Mouse (Mus musculus): ENCODE data around the gene Amacr.

The Amacr gene

GRCm38 (mm10) chr15:10991566-10991965 lies 10.0 kb downstream of the Amacr start:
- DNase-seq, result no peak

GRCm38 (mm10) chr15:10999832-11000231 lies 18.3 kb downstream of the Amacr start:
- peak in 1 of 2 experiments; percentile 10 for DNase-seq

- DNase-seq, result no peak
Measured at GRCm38 (mm10) chr15:11000421-11000820, 18.9 kb downstream of the Amacr start, which contains the start of gene Slc45a2. Slc45a2 (plus strand) TSS chr15:11000721.

GRCm38 (mm10) chr15:11003791-11004190 lies 22.2 kb downstream of the Amacr start:
- no peak for DNase-seq

GRCm38 (mm10) chr15:11004646-11005045 lies 23.1 kb downstream of the Amacr start:
- DNase-seq, result no peak

- no peak for DNase-seq
Measured at GRCm38 (mm10) chr15:11008756-11009155, 27.2 kb downstream of the Amacr start.

- no peak for DNase-seq
Measured at GRCm38 (mm10) chr15:11010976-11011548, 29.5 kb downstream of the Amacr start.

GRCm38 (mm10) chr15:11014931-11015330 lies 33.4 kb downstream of the Amacr start:
- no peak for DNase-seq

GRCm38 (mm10) chr15:11026801-11027561 lies 45.4 kb downstream of the Amacr start:
- DNase-seq, result no peak

GRCm38 (mm10) chr15:11030188-11030587 lies 48.6 kb downstream of the Amacr start:
- DNase-seq, result no peak

- DNase-seq, result no peak
Measured at GRCm38 (mm10) chr15:11035947-11036474, 54.5 kb downstream of the Amacr start.

GRCm38 (mm10) chr15:11036535-11037375 lies 55.2 kb downstream of the Amacr start:
- no peak for DNase-seq

- DNase-seq, result no peak
Measured at GRCm38 (mm10) chr15:11037376-11037695, 55.8 kb downstream of the Amacr start.

GRCm38 (mm10) chr15:11037711-11038110 lies 56.2 kb downstream of the Amacr start, which contains the start of gene Rxfp3:
Rxfp3 (minus strand) TSS chr15:11037991.
- no peak for DNase-seq

- DNase-seq, result peak; percentile 5 to 42
Measured at GRCm38 (mm10) chr15:11038476-11038875, 56.9 kb downstream of the Amacr start.

- DNase-seq, result no peak
Measured at GRCm38 (mm10) chr15:11040067-11040466, 58.5 kb downstream of the Amacr start.

- DNase-seq, result no peak
Measured at GRCm38 (mm10) chr15:11041229-11041628, 59.7 kb downstream of the Amacr start.

- no peak for DNase-seq
Measured at GRCm38 (mm10) chr15:11042828-11043227, 61.3 kb downstream of the Amacr start.

All from cerebellum, adult 18-20 months (tissue).